Mouse (Mus musculus): ENCODE measurements at regions not wholly inside any gene's neighbourhood (a gene's known extent, or its start where the extent isn't known, plus 50 kb on each side); places are given as distances from the start of the nearest gene placed in this dataset.
A peak's percentile ranks its signal among the peaks of the same experiment; 100 is the strongest.

- DNase-seq (ENCODE audit: extremely low spot score): no peak
Measured at GRCm38 (mm10) chr10:12059728-12060127, 716.5 kb downstream of the Epm2a start.

GRCm38 (mm10) chr10:12061069-12061861, 718.1 kb downstream of the Epm2a start:
- DNase-seq (ENCODE audit: extremely low spot score): no peak

GRCm38 (mm10) chr10:12062302-12062701, 719.1 kb downstream of the Epm2a start:
- no peak for DNase-seq (ENCODE audit: extremely low spot score)

GRCm38 (mm10) chr10:12083961-12084360, 740.8 kb downstream of the Epm2a start:
- DNase-seq (ENCODE audit: extremely low spot score): no peak

- no peak for DNase-seq (ENCODE audit: extremely low spot score)
Measured at GRCm38 (mm10) chr10:12092521-12092920, 749.3 kb downstream of the Epm2a start.

GRCm38 (mm10) chr10:12096678-12097077, 753.5 kb downstream of the Epm2a start:
- no peak for DNase-seq (ENCODE audit: extremely low spot score)

GRCm38 (mm10) chr10:12107001-12107418, 762.2 kb downstream of the Utrn start:
- DNase-seq (ENCODE audit: extremely low spot score): peak; percentile 49

GRCm38 (mm10) chr10:12111720-12112119, 757.4 kb downstream of the Utrn start:
- DNase-seq (ENCODE audit: extremely low spot score): no peak

GRCm38 (mm10) chr10:12115767-12116166, 753.4 kb downstream of the Utrn start:
- no peak for DNase-seq (ENCODE audit: extremely low spot score)

- no peak for DNase-seq (ENCODE audit: extremely low spot score)
Measured at GRCm38 (mm10) chr10:12116662-12117303, 752.4 kb downstream of the Utrn start.

GRCm38 (mm10) chr10:12124272-12124671, 744.9 kb downstream of the Utrn start:
- DNase-seq (ENCODE audit: extremely low spot score): no peak

GRCm38 (mm10) chr10:12129486-12129885, 739.7 kb downstream of the Utrn start:
- DNase-seq (ENCODE audit: extremely low spot score): no peak

- DNase-seq (ENCODE audit: extremely low spot score): no peak
Measured at GRCm38 (mm10) chr10:12144691-12145090, 724.5 kb downstream of the Utrn start.

- DNase-seq (ENCODE audit: extremely low spot score): no peak
Measured at GRCm38 (mm10) chr10:12146942-12147537, 722.1 kb downstream of the Utrn start.

- DNase-seq (ENCODE audit: extremely low spot score): no peak
Measured at GRCm38 (mm10) chr10:12170243-12170642, 698.9 kb downstream of the Utrn start.

- DNase-seq (ENCODE audit: extremely low spot score): no peak
Measured at GRCm38 (mm10) chr10:12174200-12174818, 694.9 kb downstream of the Utrn start.

GRCm38 (mm10) chr10:12175141-12175540, 694.0 kb downstream of the Utrn start:
- DNase-seq (ENCODE audit: extremely low spot score): no peak

GRCm38 (mm10) chr10:12177482-12177881, 691.7 kb downstream of the Utrn start:
- DNase-seq (ENCODE audit: extremely low spot score): no peak

GRCm38 (mm10) chr10:12180965-12181364, 688.2 kb downstream of the Utrn start:
- no peak for DNase-seq (ENCODE audit: extremely low spot score)

GRCm38 (mm10) chr10:12186918-12187639, 682.1 kb downstream of the Utrn start:
- DNase-seq (ENCODE audit: extremely low spot score): no peak

GRCm38 (mm10) chr10:12187669-12188342, 681.4 kb downstream of the Utrn start:
- DNase-seq (ENCODE audit: extremely low spot score): no peak

Measured in embryo, embryonic 9.5 days (tissue).